Mouse (Mus musculus) olfactory bulb, adult 2 months (tissue): ENCODE data around the gene Hyal3. TPM values are rescaled to one million over a fixed set of nuclear protein-coding genes. Genes with fewer than 3 reads are reported as not detected.
"Not testable (repeated sequence)": the region's sequence is repeated elsewhere in the genome, so short reads cannot be mapped to it uniquely, and the experiment has no call there.

ENCODE experiments used
- H3K27ac ChIP-seq: fragments of 200-500 bp; 2 replicates; pipeline ENCODE4 v1.5.1; 2012; ENCODE audit warnings: low read depth, low read length; ENCODE audit not compliant: insufficient read depth
- H3K4me1 ChIP-seq: fragments of 200-500 bp; 2 replicates; pipeline ENCODE4 v1.6.1; 2012; ENCODE audit warnings: low read length; ENCODE audit not compliant: control insufficient read depth, insufficient read depth
- H3K4me3 ChIP-seq: fragments of 200-500 bp; 2 replicates; pipeline ENCODE4 v1.5.1; 2012; ENCODE audit warnings: mild to moderate bottlenecking, low read depth, low read length, moderate library complexity; ENCODE audit not compliant: insufficient read depth
- CTCF ChIP-seq: fragments of 200-500 bp; IDR thresholded peaks from 2 replicates; pipeline ENCODE4 v1.5.1; 2012; ENCODE audit warnings: low read depth, mild to moderate bottlenecking, low read length, moderate library complexity; ENCODE audit not compliant: insufficient read depth
- POLR2A ChIP-seq: fragments of 200-500 bp; IDR thresholded peaks from 2 replicates; pipeline ENCODE4 v1.6.1; 2012; ENCODE audit warnings: mild to moderate bottlenecking, low read depth, low read length, moderate library complexity; ENCODE audit not compliant: insufficient read depth
- WGBS: fragments of 180-500 bp; shearing (Covaris S2); methylation state at CpG from one replicate; pipeline ENCODE4 v1.1.7; 2018; 5-methylcytosine and 5-hydroxymethylcytosine counted together
- polyA plus RNA-seq: library from polyadenylated mRNA; stranded (reverse); fragments of >200 nt; gene quantifications from 2 replicates; pipeline ENCODE4 v1.2.4, GENCODE M21; 2012; ENCODE audit warnings: low replicate concordance; ENCODE audit not compliant: missing spikeins, insufficient read depth, insufficient read length

Hyal3 gene
- polyA plus RNA-seq, 1 experiment: not detected

- TF ChIP-seq POLR2A (0 out of 2 replicates have a peak, but pooled peaks have one; percentile 30), CTCF (no peak)
- peaks cover 37% of the 10 kb centered on the region for H3K4me1 ChIP-seq
These were observed 12.0 kb upstream of the Hyal3 start for GRCm38 (mm10) chr9:107568331-107569261.

GRCm38 (mm10) chr9:107569270-107569669, 11.3 kb upstream of the Hyal3 start:
- WGBS: under 1% methylated on average over 23 of the region's 23 CpGs
- peak overlapping the region; percentile 59; the same call in 1 of the 2 replicates for H3K27ac ChIP-seq
- H3K4me3 ChIP-seq: peak overlapping the region; percentile 84
- TF ChIP-seq CTCF (no peak), POLR2A (no peak)
- H3K4me1 ChIP-seq: peaks cover 33% of the 10 kb centered on the region

More at GRCm38 (mm10) chr9:107568331-107569261, 12.0 kb upstream of the Hyal3 start:
- under 1% methylated on average over 41 of the region's 41 CpGs for WGBS
- Histone ChIP-seq H3K27ac (peak overlapping the region; percentile 89), H3K4me3 (peak overlapping the region; percentile 84)

GRCm38 (mm10) chr9:107570016-107570415, 10.6 kb upstream of the Hyal3 start:
- H3K27ac ChIP-seq: no peak overlapping the region
- TF ChIP-seq POLR2A (no peak), CTCF (no peak)
- WGBS: 46% methylated on average over 13 of the region's 13 CpGs
- H3K4me1 ChIP-seq: peaks cover 31% of the 10 kb centered on the region
- H3K4me3 ChIP-seq: peak overlapping the region; percentile 30

- Histone ChIP-seq H3K4me3 (no peak overlapping the region), H3K4me1 (peaks cover 31% of the 10 kb centered on the region), H3K27ac (no peak overlapping the region)
- no peak for TF ChIP-seq POLR2A
- no peak for TF ChIP-seq CTCF
- 92% methylated on average over 21 of the region's 21 CpGs for WGBS
These were observed 9.8 kb upstream of the Hyal3 start for GRCm38 (mm10) chr9:107570845-107571244.

GRCm38 (mm10) chr9:107571534-107572326, 8.9 kb upstream of the Hyal3 start:
- 94% methylated on average over 22 of the region's 22 CpGs for WGBS
- TF ChIP-seq POLR2A (no peak), CTCF (no peak)
- Histone ChIP-seq H3K27ac (no peak overlapping the region), H3K4me1 (peaks cover 31% of the 10 kb centered on the region), H3K4me3 (no peak overlapping the region)

- Histone ChIP-seq H3K4me3 (no peak overlapping the region), H3K4me1 (peaks cover 31% of the 10 kb centered on the region), H3K27ac (no peak overlapping the region)
- WGBS: 98% methylated on average over 2 of the region's 2 CpGs
- TF ChIP-seq CTCF (no peak), POLR2A (no peak)
These were observed 8.3 kb upstream of the Hyal3 start for GRCm38 (mm10) chr9:107572327-107572662.

- H3K27ac ChIP-seq, H3K4me3 ChIP-seq: not testable (repeated sequence)
- H3K4me1 ChIP-seq: peaks cover 20% of the 10 kb centered on the region
- 83% methylated on average over 6 of the region's 6 CpGs for WGBS
These were observed 6.8 kb upstream of the Hyal3 start for GRCm38 (mm10) chr9:107573774-107574173.

GRCm38 (mm10) chr9:107575579-107576356, 4.8 kb upstream of the Hyal3 start:
- Histone ChIP-seq H3K4me3 (no peak overlapping the region), H3K27ac (no peak overlapping the region), H3K4me1 (peaks cover 17% of the 10 kb centered on the region)
- no peak for TF ChIP-seq CTCF
- TF ChIP-seq POLR2A: no peak
- 81% methylated on average over 14 of the region's 14 CpGs for WGBS
